Mouse (Mus musculus): Measurements from ENCODE around the gene Anapc5. TPM values are rescaled to one million over a fixed set of nuclear protein-coding genes. Genes with fewer than 3 reads are reported as not detected.

Gene Anapc5
- polyA plus RNA-seq, 1 experiment from 2014 or later = 451 TPM

GRCm38 (mm10) chr5:122824450-122824849 lies 3.3 kb upstream of the Anapc5 start:
- Histone ChIP-seq H3K9ac (replicated peaks) (no peak overlapping the region), H3K4me3 (replicated peaks) (no peak overlapping the region), H3K36me3 (no peaks in the 10 kb centered on the region), H3K4me1 (peaks cover 12% of the 10 kb centered on the region), H3K27me3 (replicated peaks) (no peaks in the 10 kb centered on the region), H3K9me3 (replicated peaks) (no peaks in the 10 kb centered on the region), H3K27ac (replicated peaks) (no peak overlapping the region), H3K4me2 (no peak overlapping the region)
- WGBS = 83% methylated on average over 6 of the region's 6 CpGs
- no peak for ATAC-seq (ENCODE audit: low FRiP score)

- Histone ChIP-seq H3K27ac (replicated peaks) (no peak overlapping the region), H3K4me1 (peaks cover 16% of the 10 kb centered on the region), H3K9ac (replicated peaks) (no peak overlapping the region), H3K4me2 (no peak overlapping the region), H3K4me3 (replicated peaks) (no peak overlapping the region), H3K36me3 (no peaks in the 10 kb centered on the region), H3K9me3 (replicated peaks) (no peaks in the 10 kb centered on the region), H3K27me3 (replicated peaks) (no peaks in the 10 kb centered on the region)
- ATAC-seq (ENCODE audit: low FRiP score) = no peak
- WGBS = 67% methylated on average over 1 of the region's 1 CpGs
Observed at GRCm38 (mm10) chr5:122823976-122824375, 2.8 kb upstream of the Anapc5 start.

- no peak overlapping the region for H3K4me2 ChIP-seq
- ATAC-seq (ENCODE audit: low FRiP score) = no peak
- no peaks in the 10 kb centered on the region for H3K27me3 ChIP-seq (replicated peaks)
- H3K4me1 ChIP-seq = peaks cover 16% of the 10 kb centered on the region
- H3K36me3 ChIP-seq = peaks cover 15% of the 10 kb centered on the region
- no peak overlapping the region for H3K27ac ChIP-seq (replicated peaks)
- no peaks in the 10 kb centered on the region for H3K9me3 ChIP-seq (replicated peaks)
- H3K9ac ChIP-seq (replicated peaks) = no peak overlapping the region
- no peak overlapping the region for H3K4me3 ChIP-seq (replicated peaks)
- WGBS = 92% methylated on average over 4 of the region's 4 CpGs
Observed at GRCm38 (mm10) chr5:122822441-122822840, 1.3 kb upstream of the Anapc5 start.

- Histone ChIP-seq H3K4me1 (peaks cover 16% of the 10 kb centered on the region), H3K27ac (replicated peaks) (peak overlapping the region; percentile 98), H3K4me3 (replicated peaks) (peak overlapping the region; percentile 93), H3K9ac (replicated peaks) (peak overlapping the region; percentile 59), H3K9me3 (replicated peaks) (no peaks in the 10 kb centered on the region), H3K36me3 (peaks cover 23% of the 10 kb centered on the region), H3K27me3 (replicated peaks) (no peaks in the 10 kb centered on the region), H3K4me2 (peak overlapping the region; percentile 63)
- peak; percentile 66 for ATAC-seq (ENCODE audit: low FRiP score)
- WGBS = under 1% methylated on average over 10 of the region's 10 CpGs
Observed at GRCm38 (mm10) chr5:122821524-122821885, 366 bp upstream of the Anapc5 start.

GRCm38 (mm10) chr5:122812699-122813098 lies 8.4 kb downstream of the Anapc5 start:
- Histone ChIP-seq H3K4me2 (no peak overlapping the region), H3K9me3 (replicated peaks) (no peaks in the 10 kb centered on the region), H3K4me1 (no peaks in the 10 kb centered on the region), H3K36me3 (peaks cover 81% of the 10 kb centered on the region), H3K4me3 (replicated peaks) (no peak overlapping the region), H3K27me3 (replicated peaks) (no peaks in the 10 kb centered on the region), H3K9ac (replicated peaks) (no peak overlapping the region), H3K27ac (replicated peaks) (no peak overlapping the region)
- WGBS = 60% methylated on average over 3 of the region's 3 CpGs
- no peak for ATAC-seq (ENCODE audit: low FRiP score)

GRCm38 (mm10) chr5:122811364-122812079 lies 9.6 kb downstream of the Anapc5 start:
- peaks cover 81% of the 10 kb centered on the region for H3K36me3 ChIP-seq
- no peaks in the 10 kb centered on the region for H3K27me3 ChIP-seq (replicated peaks)
- H3K9ac ChIP-seq (replicated peaks) = no peak overlapping the region
- H3K4me1 ChIP-seq = no peaks in the 10 kb centered on the region
- H3K27ac ChIP-seq (replicated peaks) = no peak overlapping the region
- no peak overlapping the region for H3K4me3 ChIP-seq (replicated peaks)
- H3K4me2 ChIP-seq = no peak overlapping the region
- no peaks in the 10 kb centered on the region for H3K9me3 ChIP-seq (replicated peaks)
- ATAC-seq (ENCODE audit: low FRiP score) = no peak
- WGBS = 94% methylated on average over 9 of the region's 9 CpGs

- H3K27me3 ChIP-seq (replicated peaks) = no peaks in the 10 kb centered on the region
- H3K9me3 ChIP-seq (replicated peaks) = no peaks in the 10 kb centered on the region
- no peak overlapping the region for H3K9ac ChIP-seq (replicated peaks)
- H3K36me3 ChIP-seq = peaks cover 87% of the 10 kb centered on the region
- H3K27ac ChIP-seq (replicated peaks) = no peak overlapping the region
- H3K4me1 ChIP-seq = no peaks in the 10 kb centered on the region
- WGBS = 52% methylated on average over 3 of the region's 3 CpGs
- no peak for ATAC-seq (ENCODE audit: low FRiP score)
- no peak overlapping the region for H3K4me2 ChIP-seq
- H3K4me3 ChIP-seq (replicated peaks) = no peak overlapping the region
Observed at GRCm38 (mm10) chr5:122805503-122805902, 15.6 kb downstream of the Anapc5 start.

GRCm38 (mm10) chr5:122802706-122803105 lies 18.4 kb downstream of the Anapc5 start:
- H3K4me1 ChIP-seq = peaks cover 26% of the 10 kb centered on the region
- no peak for ATAC-seq (ENCODE audit: low FRiP score)
- H3K27ac ChIP-seq (replicated peaks) = no peak overlapping the region
- H3K4me2 ChIP-seq = no peak overlapping the region
- no peak overlapping the region for H3K4me3 ChIP-seq (replicated peaks)
- H3K9ac ChIP-seq (replicated peaks) = no peak overlapping the region
- 63% methylated on average over 9 of the region's 9 CpGs for WGBS
- no peaks in the 10 kb centered on the region for H3K9me3 ChIP-seq (replicated peaks)
- no peaks in the 10 kb centered on the region for H3K27me3 ChIP-seq (replicated peaks)
- peaks cover 93% of the 10 kb centered on the region for H3K36me3 ChIP-seq

- no peaks in the 10 kb centered on the region for H3K9me3 ChIP-seq (replicated peaks)
- no peak for ATAC-seq (ENCODE audit: low FRiP score)
- 88% methylated on average over 8 of the region's 8 CpGs for WGBS
Observed at GRCm38 (mm10) chr5:122801684-122802083, 19.5 kb downstream of the Anapc5 start.

GRCm38 (mm10) chr5:122800345-122801010 lies 20.7 kb downstream of the Anapc5 start:
- peak overlapping the region; percentile 70 for H3K27ac ChIP-seq (replicated peaks)
- H3K27me3 ChIP-seq (replicated peaks) = no peaks in the 10 kb centered on the region
- 62% methylated on average over 13 of the region's 13 CpGs for WGBS
- H3K36me3 ChIP-seq = peaks cover 89% of the 10 kb centered on the region
- no peak overlapping the region for H3K4me2 ChIP-seq
- H3K4me3 ChIP-seq (replicated peaks) = no peak overlapping the region
- H3K9ac ChIP-seq (replicated peaks) = no peak overlapping the region
- H3K4me1 ChIP-seq = peaks cover 26% of the 10 kb centered on the region
- H3K9me3 ChIP-seq (replicated peaks) = no peaks in the 10 kb centered on the region
- ATAC-seq (ENCODE audit: low FRiP score) = no peak

More at GRCm38 (mm10) chr5:122801684-122802083, 19.5 kb downstream of the Anapc5 start:
- H3K9ac ChIP-seq (replicated peaks) = no peak overlapping the region
- H3K27me3 ChIP-seq (replicated peaks) = no peaks in the 10 kb centered on the region
- peaks cover 26% of the 10 kb centered on the region for H3K4me1 ChIP-seq
- H3K36me3 ChIP-seq = peaks cover 90% of the 10 kb centered on the region
- H3K4me3 ChIP-seq (replicated peaks) = no peak overlapping the region
- no peak overlapping the region for H3K27ac ChIP-seq (replicated peaks)
- no peak overlapping the region for H3K4me2 ChIP-seq

GRCm38 (mm10) chr5:122799379-122800344 lies 21.5 kb downstream of the Anapc5 start:
- H3K36me3 ChIP-seq = peaks cover 84% of the 10 kb centered on the region
- 72% methylated on average over 17 of the region's 17 CpGs for WGBS
- peak; percentile 74 for ATAC-seq (ENCODE audit: low FRiP score)
- H3K4me2 ChIP-seq = no peak overlapping the region
- H3K9ac ChIP-seq (replicated peaks) = no peak overlapping the region
- no peak overlapping the region for H3K4me3 ChIP-seq (replicated peaks)
- H3K27ac ChIP-seq (replicated peaks) = peak overlapping the region; percentile 70
- no peaks in the 10 kb centered on the region for H3K27me3 ChIP-seq (replicated peaks)
- peaks cover 26% of the 10 kb centered on the region for H3K4me1 ChIP-seq
- H3K9me3 ChIP-seq (replicated peaks) = no peaks in the 10 kb centered on the region
